Mouse (Mus musculus) C2C12 (cell line): ENCODE measurements at regions not wholly inside any gene's neighbourhood (a gene's known extent, or its start where the extent isn't known, plus 50 kb on each side); places are given as distances from the start of the nearest gene placed in this dataset.

Experiments
- CEBPB ChIP-seq: IDR thresholded peaks from one replicate; pipeline ENCODE4 v1.6.1; 2011; ENCODE audit warnings: low read depth, mild to moderate bottlenecking, control low read depth, moderate library complexity
- CTCF ChIP-seq: IDR thresholded peaks from one replicate; pipeline ENCODE4 v1.5.1; 2011; ENCODE audit not compliant: control insufficient read depth, insufficient read depth, insufficient read length
- MYOD1 ChIP-seq: IDR thresholded peaks from one replicate; pipeline ENCODE4 v1.6.1; 2011; ENCODE audit warnings: low read depth; ENCODE audit not compliant: control insufficient read depth, insufficient read length
- USF1 ChIP-seq: IDR thresholded peaks from one replicate; pipeline ENCODE4 v1.6.1; 2011; ENCODE audit warnings: low read depth, mild to moderate bottlenecking, control low read depth, moderate library complexity

GRCm38 (mm10) chr9:43498596-43498995 lies 187.9 kb downstream of the Trim29 start:
- TF ChIP-seq CTCF (no peak), USF1 (no peak), CEBPB (no peak), MYOD1 (no peak)
